Mouse (Mus musculus): ENCODE data around the gene Magi3.

GRCm38 (mm10) chr3:104092759-104093158, 127.4 kb downstream of the Magi3 start:
- TF ChIP-seq CTCF (conservative IDR thresholded peaks at IDR 0.05; ENCODE audit: low read length) (no peak), POU5F1 (IDR thresholded peaks at IDR 0.05; ENCODE audit: borderline replicate concordance, low read length) (no peak)
